Mouse (Mus musculus) brain, embryonic 14.5 days (tissue): ENCODE results near the gene Camta1.

Experiments used
- CTCF ChIP-seq: fragments of 200-500 bp; IDR thresholded peaks from 2 replicates; pipeline ENCODE4 v1.5.1; 2012; ENCODE audit warnings: inconsistent platforms, mild to moderate bottlenecking, moderate library complexity, borderline replicate concordance; ENCODE audit not compliant: insufficient read depth, insufficient read length; ENCODE audit errors: extremely low read depth
- POLR2A ChIP-seq: fragments of 200-500 bp; IDR thresholded peaks from 2 replicates; pipeline ENCODE4 v1.6.1; 2012; ENCODE audit warnings: mild to moderate bottlenecking, inconsistent platforms, borderline replicate concordance; ENCODE audit not compliant: poor library complexity, insufficient read depth, insufficient read length, severe bottlenecking; ENCODE audit errors: extremely low read depth

- TF ChIP-seq CTCF: no peak
- no peak for TF ChIP-seq POLR2A
Observed at GRCm38 (mm10) chr4:151666411-151666901, 195.2 kb downstream of the Camta1 start.
